Mouse (Mus musculus) induced T-regulatory cell, adult 2 months (primary cell): ENCODE data around the gene Slc5a10.
A peak's percentile ranks its signal among the peaks of the same experiment; 100 is the strongest.

ENCODE experiments used
- DNase-seq: peaks from one replicate; pipeline ENCODE4 v3.0.0-alpha.2; 2012; ENCODE audit warnings: low read depth

Gene Slc5a10

DNA sequence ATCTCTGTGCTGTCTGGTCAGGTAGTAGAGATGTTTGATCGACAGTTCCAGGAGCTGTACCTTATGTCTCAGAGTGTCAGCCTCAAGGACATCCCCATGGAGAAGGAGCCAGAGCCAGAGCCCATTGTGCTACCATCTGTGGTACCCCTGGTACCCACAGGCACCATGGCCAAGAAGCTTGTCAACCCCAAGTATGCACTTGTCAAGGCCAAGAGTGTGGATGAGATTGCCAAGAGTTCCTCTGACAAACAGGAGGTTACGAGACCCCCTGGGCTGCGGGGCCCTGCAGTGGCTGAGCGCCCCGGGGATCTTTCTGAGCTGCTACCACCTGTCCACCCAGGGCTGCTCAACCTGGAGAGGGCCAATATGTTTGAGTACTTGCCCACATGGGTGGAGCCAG is 18.1 kb downstream of the Slc5a10 start:
- DNase-seq: no peak

DNA sequence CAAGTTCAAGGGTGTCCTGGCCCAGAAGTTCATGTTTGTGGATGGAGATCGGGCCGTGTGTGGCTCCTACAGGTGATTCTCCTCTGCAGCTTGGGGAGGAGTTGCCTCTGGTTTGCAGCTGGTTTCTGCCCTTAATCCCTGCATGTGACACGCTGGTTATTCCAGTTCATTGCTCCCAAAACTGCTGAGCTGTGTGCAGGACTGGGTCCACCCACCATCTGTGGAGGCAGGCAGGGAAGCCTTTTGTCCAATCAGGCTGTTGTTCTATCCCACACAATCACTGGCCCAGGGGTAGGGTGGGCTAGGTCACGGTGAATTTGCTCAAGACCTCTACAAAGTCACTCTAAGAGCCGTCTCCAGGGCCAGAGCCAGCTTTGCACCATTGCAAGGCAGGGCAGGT is 18.9 kb downstream of the Slc5a10 start:
- DNase-seq: no peak

DNA sequence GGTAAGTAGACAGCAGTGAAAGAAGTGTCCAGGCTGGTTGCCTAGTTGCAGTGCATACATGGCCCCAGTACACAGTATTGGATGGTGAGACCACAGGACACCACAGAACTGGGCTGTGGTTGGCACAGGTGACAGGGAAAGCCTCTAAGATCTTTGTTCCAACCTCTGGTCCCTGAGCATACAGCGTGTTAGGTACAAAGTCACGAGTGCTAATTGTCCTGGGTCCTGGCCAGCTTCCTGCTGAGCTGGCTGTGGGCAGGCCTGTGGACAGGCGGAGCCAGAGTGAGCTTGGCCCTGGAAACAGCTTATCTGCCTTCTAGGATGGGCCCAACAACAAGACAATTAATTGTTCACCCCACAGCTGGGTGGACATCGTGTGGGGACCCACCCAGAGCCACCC is 20.7 kb downstream of the Slc5a10 start:
- DNase-seq: no peak

DNA sequence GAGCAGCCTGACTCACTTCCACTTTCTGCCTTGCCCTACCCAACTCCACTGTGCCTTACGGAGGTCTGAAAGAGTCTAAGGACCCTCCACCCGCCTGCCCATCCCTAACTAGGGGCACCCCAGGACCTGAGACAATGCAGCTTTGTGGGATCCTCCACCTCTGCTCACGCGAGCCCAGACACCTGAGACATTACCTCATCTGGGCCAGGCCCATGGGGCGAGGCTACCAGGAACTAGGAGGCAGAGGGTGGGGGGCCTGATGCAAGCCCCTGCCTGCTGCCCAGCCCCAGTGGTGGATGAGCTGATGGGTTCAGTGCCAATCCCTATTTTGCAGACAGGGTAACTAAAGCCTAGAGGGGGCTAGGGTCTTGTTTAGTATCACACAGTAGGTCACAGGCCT is 21.2 kb downstream of the Slc5a10 start:
- no peak for DNase-seq

DNA sequence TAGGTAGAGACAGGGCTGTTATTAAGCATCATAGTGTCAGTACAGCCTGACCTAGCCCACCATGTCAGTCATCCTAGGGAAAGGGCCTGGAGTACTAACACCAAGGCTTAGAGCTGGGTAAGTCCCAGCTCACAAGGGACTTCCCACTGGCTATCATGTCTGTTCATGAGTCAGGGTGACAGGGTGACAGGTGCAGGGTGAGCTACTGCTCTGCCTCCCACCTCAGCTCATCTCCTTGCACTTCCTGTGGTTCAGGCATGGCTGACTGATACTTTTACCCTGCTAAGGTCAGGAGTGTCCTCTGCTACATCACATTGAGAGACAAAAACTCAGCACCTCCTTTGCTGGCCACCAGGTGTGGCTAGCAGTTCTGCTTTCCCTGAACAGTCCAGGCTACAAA is 21.8 kb downstream of the Slc5a10 start:
- DNase-seq: peak; percentile 62

DNA sequence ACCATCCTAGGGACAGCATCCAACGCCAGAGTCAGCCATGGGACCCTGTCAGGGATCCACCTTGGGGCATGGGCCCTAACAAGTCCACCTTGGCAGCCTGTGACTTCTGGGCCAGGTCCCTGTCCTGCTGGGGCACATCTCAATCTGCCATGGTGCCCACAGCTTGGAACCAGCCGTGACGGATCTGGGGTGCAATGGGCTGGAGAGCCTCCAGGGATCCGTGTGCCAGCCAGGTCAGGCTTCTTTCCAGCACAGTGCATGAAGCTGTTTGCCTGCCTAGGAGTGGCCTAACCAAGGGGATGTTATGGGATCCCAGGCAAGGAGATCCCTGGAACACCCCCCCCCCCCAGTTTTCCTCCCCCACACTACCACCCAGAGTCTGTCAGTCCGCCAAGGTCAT is 27.6 kb downstream of the Slc5a10 start:
- no peak for DNase-seq

DNA sequence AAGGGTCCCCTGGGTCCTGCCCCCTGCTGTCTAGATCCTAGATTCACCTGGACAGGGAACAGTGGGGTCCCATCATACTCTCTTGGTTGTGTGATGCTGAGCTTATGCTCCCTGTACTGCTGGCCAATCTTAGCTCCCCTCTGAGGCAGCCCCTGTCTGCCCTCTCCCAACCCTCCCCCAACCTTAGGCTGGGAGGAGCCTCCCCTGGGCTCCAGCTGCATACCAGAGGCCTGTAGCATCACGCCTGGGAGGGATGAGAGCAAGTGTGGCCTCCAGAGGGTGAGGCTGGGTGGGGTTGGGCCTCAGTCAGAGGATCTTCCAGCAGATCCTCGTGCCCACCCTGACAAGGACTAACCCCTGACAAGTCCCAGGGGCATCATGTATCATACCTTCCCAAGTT is 33.0 kb downstream of the Slc5a10 start:
- DNase-seq: no peak

DNA sequence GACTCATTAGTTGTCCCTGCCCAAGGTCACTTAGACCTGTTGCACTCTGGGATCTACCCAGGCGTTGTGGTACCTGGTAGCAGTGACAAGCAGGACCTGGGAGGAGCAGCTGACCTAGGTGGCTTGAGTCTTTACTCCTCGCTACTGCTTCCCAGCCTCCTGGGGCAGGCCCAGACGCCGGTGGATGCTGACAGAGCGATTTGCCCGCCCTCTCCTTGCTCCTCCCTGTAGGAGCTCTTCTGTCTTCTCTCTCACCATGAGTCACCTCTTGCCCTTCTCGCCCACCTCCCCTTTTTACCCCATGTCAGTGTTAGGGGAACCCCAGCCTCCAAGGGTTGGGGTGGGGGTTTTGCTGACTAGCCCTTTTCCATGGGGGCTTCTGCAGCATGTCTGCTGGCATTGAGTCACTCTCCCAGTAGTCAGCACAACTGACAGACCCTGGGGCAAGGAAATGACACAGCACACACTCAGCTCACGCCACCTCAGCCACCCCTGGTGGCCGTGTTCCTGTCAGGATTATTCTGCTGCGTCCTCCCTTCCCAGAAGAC is 33.6 kb downstream of the Slc5a10 start:
- no peak for DNase-seq

DNA sequence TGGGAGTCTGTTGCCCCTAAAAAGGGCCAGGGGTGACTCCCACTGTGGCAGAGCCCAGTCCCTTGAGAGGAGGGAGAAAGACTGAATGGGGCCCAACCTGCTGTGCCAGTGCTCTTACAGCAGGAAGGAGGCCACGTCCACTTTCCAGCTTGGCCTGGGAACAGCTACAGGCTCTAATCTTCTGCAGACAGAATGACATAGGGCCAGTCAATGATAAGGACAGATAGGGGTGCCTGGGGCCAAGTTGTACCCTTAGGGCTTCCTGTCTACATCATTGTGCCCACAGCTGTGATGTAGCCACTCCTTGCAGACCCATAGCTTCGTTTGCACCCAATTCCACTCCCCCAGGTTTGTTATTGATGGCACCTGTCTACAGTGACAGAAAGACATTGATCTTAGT is 34.5 kb downstream of the Slc5a10 start:
- DNase-seq: no peak

DNA sequence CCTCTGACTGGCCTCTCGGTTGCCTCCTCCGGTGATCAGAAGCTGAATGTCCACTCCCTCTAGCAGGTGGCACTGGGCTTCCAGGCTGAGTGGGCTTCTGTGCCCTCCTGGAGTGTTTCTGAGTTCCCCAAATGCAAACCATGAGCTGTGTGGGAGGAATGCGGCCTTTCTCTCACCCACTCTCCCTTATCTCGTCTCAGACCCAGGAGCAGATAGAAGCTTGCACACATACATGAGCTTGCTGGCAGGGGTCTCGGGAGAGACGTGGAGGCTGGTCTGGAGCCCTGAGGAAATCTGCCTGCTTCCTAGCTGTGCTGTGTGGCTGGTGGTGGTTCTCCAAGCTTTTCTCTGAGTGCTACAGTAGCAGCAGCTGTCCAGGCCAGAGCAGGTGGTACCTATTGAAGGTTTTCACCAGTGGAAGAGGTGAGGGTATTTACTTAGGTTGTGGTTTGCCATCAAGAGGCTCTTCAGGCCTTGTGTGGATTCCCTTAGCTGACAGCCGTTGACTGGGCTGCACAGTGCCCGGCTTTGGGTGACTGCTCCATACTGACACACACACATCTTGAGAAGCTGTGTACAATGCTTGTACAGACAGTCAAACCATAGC is 35.4 kb downstream of the Slc5a10 start:
- DNase-seq: no peak

DNA sequence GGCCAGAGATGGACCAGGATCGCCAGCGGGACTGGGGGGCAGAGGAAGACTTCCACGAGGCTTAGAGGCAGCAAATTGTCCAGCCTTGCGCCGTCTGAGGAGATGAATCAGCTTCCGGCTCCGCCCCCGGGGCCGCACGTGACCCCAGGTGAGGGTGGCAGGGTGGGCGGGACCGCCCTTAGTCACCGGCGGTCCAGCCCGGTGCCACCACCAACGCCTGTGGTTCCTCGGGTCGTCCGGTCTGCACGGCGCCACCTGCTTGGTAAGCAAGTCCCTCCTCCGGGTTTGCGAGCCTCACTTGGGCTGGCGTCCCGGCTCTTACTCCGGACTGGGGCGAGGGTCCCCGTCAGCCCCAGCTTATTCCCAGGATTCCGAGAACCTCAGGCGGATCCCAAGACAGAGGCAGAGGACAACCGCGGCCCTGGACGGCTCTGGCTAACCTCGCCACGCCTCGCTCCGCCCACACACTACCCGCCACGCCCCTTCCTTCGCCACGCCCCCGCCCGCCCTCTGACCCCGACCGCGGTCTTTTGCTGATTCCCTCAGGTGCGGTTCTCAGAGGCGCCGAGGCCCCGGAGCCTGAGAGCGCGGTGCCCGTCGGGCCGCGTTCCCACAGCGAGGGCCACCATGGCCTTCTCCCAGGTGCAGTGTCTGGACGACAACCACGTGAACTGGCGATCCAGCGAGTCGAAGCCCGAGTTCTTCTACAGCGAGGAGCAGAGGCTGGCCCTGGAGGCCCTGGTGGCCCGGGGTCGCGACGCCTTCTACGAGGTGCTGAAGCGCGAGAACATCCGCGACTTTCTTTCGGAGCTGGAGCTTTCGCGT is 36.5 kb downstream of the Slc5a10 start, which contains the start of gene Fam83g:
TSS of gene Fam83g (plus strand) at position 185 of the 825 bp plus-strand sequence.
- DNase-seq: peak; percentile 87

DNA sequence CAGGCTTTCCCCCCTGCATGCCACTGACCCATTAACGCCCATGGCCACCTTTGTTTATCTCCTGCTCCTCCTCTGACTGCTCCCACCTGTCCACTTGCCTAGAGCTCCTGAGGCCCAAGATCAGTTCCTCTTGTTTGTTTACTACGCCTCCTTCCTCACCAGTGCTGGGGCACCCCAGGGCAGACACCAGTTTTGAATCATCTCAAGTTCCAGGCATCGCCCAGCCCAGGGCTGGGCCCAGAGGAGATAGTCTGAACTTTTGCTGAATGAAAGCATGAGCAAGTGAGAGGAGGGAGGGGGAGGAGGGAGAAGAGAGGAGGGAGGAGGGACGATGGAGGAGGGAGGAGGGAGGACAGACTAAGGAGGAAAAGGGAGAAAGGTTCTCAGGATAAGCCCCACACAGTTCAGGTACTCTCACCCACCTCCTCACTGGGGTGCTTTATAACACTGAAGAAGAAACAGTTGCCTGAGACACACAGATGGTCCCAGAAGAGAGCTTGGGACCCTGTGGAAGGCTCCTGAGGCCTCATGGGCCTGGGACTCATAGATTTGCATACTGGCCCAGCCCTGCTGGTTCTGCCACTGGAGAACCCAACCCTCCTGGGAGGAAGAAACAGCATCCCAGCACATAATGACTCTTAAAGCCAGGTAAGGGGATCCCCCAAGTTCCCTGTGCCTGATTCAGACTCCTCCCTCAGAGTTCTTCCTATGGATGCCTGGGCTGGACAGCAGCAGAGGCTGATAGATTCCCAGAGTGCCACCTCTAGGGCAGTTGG is 41.3 kb downstream of the Slc5a10 start:
- no peak for DNase-seq

DNA sequence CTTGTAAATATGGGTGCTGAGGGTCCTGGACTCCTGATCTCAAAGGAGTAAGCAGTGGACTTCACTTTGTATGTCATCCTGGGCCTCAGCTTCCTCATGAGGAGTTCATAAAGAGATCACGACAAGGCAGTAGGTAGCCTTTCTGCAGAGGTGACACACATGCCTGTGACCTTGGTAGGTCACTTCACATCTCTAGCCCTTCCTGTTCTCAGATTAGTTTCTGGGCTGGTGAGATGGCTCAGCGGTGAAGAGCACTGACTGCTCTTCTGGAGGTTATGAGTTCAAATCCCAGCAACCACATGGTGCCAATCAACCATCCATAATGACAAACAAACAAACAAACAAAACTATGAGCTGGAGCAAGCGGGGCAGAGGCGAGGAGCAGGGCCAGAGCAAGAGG is 42.9 kb downstream of the Slc5a10 start:
- DNase-seq: no peak

DNA sequence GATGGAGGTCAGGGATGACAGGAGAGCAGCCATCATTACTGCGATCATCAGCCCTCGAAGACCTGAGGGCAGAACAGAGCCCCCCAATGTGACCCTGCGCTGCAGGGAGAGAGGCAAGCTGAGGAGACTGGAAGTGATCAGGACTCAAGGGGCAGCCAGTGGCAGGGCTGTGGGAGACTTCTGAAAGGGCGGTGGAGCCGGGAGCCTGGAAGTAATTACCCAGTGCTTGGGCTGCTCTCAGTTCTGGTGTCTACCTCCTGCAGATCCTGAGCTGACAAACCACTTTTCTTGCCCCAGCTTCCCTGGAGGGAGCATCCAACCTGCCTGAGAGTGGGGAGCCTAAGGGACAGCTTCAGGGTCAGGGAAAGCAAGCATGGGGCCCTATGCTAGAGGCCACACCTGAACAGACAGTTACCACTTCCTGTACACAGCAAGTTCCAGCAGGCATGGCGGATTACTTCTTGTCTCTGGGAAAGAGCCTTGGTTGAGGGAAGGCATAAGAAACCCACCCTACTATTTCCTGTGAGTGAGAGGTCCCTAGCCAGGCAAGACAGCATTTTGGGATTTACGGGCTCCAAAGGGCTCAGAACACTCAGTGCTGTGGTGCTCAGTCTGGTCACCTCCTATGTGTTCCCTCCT is 44.3 kb downstream of the Slc5a10 start:
- peak; percentile 44 for DNase-seq

DNA sequence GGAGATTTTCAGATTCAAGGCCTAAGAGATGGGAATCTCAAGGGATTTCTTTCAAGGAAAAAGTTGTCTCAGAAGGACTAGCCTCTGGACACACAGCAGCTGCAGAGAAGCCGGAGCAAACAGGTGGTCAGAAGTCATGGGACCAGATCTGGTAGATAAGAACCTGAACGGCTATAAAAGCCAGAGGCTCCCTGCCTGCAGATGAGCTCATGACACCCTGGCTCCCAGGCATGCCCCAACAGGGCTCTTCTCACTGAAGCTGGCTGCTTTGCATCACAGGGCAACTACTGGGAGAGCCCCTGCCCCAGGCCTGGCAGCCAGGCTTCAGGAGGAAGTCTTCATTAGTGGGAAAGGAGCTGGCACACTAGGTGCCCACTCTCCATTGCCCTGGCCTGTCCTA is 45.3 kb downstream of the Slc5a10 start:
- DNase-seq: peak; percentile 38

DNA sequence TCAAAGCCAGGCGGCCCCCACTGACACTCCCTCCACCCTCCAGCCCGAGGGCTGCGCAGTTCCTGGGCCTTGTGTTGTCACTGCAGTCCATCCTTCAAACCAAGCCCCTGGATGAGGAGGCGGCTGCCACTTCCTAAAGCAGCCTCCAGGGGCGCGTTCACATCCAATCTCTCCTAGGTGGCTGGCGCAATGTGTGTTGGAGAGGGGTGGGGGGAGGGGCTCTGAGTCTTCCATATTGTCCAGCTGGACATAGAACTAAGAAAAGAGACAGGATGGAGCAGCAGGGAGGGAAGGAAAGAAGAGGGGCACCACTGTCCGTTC is 45.8 kb downstream of the Slc5a10 start:
- peak; percentile 53 for DNase-seq

DNA sequence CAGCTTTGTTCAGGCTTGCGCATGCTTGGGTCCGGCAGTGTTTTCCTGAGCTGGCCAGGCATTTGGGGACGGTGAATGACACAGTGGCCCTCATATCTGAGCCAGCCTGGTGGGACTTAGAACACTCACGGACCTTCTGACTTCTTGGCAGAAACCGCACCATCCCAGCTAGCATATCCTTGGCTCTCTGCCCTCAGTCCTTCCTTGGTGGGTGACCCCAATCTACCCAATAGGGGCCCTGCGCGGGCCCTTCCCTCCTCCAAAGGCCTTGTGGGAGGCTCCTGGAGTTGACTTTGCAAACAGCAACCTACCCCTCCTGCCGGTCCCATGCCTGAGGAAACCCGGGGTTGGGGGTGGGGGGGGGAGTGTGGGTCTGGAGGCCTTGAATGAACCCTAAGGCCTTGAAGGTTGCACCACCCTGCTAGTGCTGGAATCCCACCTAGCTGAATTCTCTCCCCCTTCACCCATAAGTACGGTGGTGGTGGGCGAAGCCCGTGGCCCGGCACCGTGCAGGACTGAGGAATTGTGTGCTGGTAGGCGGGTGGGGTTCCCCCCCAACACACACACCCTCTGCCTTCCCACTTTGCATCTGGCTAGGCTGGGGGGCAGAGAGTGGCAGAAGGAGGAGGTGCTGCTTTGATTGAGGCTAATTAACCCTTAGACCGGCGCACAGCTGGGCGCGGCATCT is 46.3 kb downstream of the Slc5a10 start:
- DNase-seq: peak; percentile 16

DNA sequence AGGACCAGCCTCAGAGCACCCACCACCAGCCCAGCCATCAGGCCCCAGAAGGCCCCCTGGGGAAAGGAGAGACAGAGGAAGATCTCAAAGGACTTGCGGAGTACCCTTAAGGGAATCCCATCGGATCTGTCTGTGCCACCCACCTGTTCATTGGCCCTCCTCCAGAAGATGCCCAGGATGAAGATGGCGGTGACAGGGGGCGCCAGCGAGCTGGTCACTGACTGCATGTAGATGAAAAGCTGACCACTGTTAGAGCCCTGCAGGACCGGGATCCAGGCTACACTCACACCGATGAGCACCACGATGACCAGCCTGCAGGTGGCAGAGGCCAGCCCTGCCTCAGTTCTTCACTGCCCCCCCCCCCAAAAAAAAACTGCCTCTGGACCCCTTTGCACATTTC is 46.9 kb downstream of the Slc5a10 start:
- peak; percentile 41 for DNase-seq

DNA sequence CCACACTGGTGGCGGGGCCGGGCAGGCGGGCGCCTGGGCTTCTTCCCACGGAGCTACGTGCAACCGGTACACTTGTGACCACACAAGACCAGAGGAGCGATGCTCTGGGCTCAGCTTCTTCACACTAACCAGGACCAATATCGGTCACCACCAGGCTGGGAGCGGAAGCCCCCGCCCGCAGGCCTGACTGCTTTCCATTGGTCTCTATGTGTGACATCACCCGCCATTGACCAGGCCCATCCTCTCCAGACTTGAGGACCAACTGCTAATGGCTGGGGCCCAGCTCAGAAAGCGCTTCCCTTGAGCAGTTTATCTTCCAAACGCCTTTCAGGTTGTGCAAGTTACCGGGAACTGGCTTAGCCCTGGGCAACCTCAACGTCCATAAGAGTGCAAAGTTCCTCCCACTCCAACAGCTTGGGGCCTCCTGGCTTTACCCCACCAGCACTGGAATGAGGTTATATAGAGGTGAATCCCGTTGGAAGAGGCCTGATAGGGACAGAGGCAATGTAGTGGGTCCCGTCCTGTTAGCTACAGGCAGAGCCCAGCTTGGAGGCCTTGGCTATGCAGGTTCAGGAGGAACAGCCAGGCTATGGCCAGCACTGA is 48.7 kb downstream of the Slc5a10 start:
- peak; percentile 10 for DNase-seq

DNA sequence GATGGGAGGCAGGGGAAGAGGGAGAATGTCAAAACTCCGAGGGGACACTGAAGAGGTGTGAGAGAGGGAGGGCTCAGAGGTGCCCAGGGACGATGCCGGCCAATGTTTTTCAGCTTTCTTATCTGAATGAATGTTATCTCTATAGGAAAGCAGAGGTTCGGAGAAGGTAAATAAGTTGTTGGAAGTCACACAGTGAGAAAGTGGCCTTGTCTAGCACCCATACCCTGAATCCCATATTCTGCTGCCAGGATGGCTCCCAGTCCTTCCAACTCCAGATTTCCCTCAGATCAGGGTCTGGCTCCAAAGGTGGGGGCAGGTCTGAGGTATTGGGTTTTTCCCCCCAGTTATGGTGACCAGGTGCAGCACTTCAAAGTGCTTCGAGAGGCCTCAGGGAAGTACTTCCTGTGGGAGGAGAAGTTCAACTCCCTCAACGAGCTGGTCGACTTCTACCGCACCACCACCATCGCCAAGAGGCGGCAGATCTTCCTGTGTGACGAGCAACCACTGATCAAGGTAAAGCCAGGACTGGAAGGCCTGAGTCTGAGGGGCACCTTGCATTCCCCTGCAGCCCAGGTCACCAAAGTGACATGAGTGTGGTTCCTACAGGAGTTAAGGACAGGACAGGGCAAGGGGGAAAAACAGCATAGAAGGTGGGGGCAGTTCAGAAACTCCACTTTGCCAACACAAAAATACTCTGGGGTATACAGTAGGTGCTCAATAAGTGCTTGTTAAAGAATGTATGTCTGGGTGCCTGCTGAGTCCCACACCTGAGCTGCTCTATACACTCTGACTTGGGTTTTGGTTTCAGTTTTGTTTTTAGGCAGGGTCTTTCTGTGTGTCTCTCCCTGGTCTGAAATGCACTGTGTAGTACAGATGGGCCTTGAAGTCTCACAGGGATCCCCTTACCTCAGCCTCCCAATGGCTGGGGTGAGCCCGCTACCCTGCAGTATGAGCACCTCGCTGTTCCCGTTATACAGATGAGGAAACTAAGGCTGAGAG is 50.8 kb downstream of the Slc5a10 start:
- DNase-seq: peak; percentile 84
